Mouse (Mus musculus): Measurements from ENCODE around the gene Brpf3. TPM values are rescaled to one million over a fixed set of nuclear protein-coding genes. Genes with fewer than 3 reads are reported as not detected.

Gene Brpf3
- total and polyA plus RNA-seq, 2 experiments from 2014 or later, result 4.9 to 21.5 TPM

- no peaks in the 10 kb centered on the region for H3K4me1 ChIP-seq (ENCODE audit: insufficient read depth, low read length)
- H3K36me3 ChIP-seq (ENCODE audit: insufficient read depth, low read length), result peaks cover 5% of the 10 kb centered on the region; the same call in 1 of the 2 replicates
- no peak for ATAC-seq (ENCODE audit: low FRiP score)
- DNase-seq (ENCODE audit: low spot score), result no peak
- H3K4me3 ChIP-seq (ENCODE audit: low read depth, low read length), result no peak overlapping the region
- 88% methylated on average over 5 of the region's 5 CpGs for WGBS
- H3K27me3 ChIP-seq (ENCODE audit: insufficient read depth, low read length), result no peaks in the 10 kb centered on the region
- H3K9me3 ChIP-seq (ENCODE audit: low read length), result no peaks in the 10 kb centered on the region
- no peak for TF ChIP-seq CTCF (IDR thresholded peaks at IDR 0.05)
- H3K9ac ChIP-seq (replicated peaks; ENCODE audit: low read length, poor library complexity, severe bottlenecking), result no peak overlapping the region
- no peak overlapping the region for H3K4me2 ChIP-seq (ENCODE audit: low read depth, low read length, poor library complexity, severe bottlenecking)
- no peak overlapping the region for H3K27ac ChIP-seq (ENCODE audit: low read depth, low read length)
These were observed 42.8 kb downstream of the Brpf3 start for GRCm38 (mm10) chr17:28843665-28844064.

GRCm38 (mm10) chr17:28846974-28847617 lies 46.2 kb downstream of the Brpf3 start:
- Histone ChIP-seq H3K4me2 (ENCODE audit: low read depth, low read length, poor library complexity, severe bottlenecking) (no peak overlapping the region), H3K4me1 (ENCODE audit: insufficient read depth, low read length) (no peaks in the 10 kb centered on the region), H3K27me3 (ENCODE audit: insufficient read depth, low read length) (no peaks in the 10 kb centered on the region), H3K36me3 (ENCODE audit: insufficient read depth, low read length) (no peaks in the 10 kb centered on the region), H3K4me3 (ENCODE audit: low read depth, low read length) (no peak overlapping the region), H3K27ac (ENCODE audit: low read depth, low read length) (no peak overlapping the region), H3K9ac (replicated peaks; ENCODE audit: low read length, poor library complexity, severe bottlenecking) (no peak overlapping the region), H3K9me3 (ENCODE audit: low read length) (no peaks in the 10 kb centered on the region)
- WGBS, result 70% methylated on average over 10 of the region's 11 CpGs
- ATAC-seq (ENCODE audit: low FRiP score) (no peak), DNase-seq (ENCODE audit: low spot score) (no peak)
- no peak for TF ChIP-seq CTCF (IDR thresholded peaks at IDR 0.05)

GRCm38 (mm10) chr17:28850511-28850910 lies 49.6 kb downstream of the Brpf3 start:
- WGBS, result 94% methylated on average over 5 of the region's 5 CpGs
- H3K9me3 ChIP-seq (ENCODE audit: low read length), result no peaks in the 10 kb centered on the region
- H3K36me3 ChIP-seq (ENCODE audit: insufficient read depth, low read length), result no peaks in the 10 kb centered on the region
- no peaks in the 10 kb centered on the region for H3K27me3 ChIP-seq (ENCODE audit: insufficient read depth, low read length)
- no peak overlapping the region for H3K9ac ChIP-seq (replicated peaks; ENCODE audit: low read length, poor library complexity, severe bottlenecking)
- no peak for TF ChIP-seq CTCF (IDR thresholded peaks at IDR 0.05)
- H3K4me3 ChIP-seq (ENCODE audit: low read depth, low read length), result no peak overlapping the region
- no peak for ATAC-seq (ENCODE audit: low FRiP score)
- no peak for DNase-seq (ENCODE audit: low spot score)
- H3K4me1 ChIP-seq (ENCODE audit: insufficient read depth, low read length), result no peaks in the 10 kb centered on the region
- H3K4me2 ChIP-seq (ENCODE audit: low read depth, low read length, poor library complexity, severe bottlenecking), result no peak overlapping the region
- no peak overlapping the region for H3K27ac ChIP-seq (ENCODE audit: low read depth, low read length)

GRCm38 (mm10) chr17:28854377-28854776 lies 53.5 kb downstream of the Brpf3 start:
- no peaks in the 10 kb centered on the region for H3K27me3 ChIP-seq (ENCODE audit: insufficient read depth, low read length)
- WGBS, result 85% methylated on average over 7 of the region's 7 CpGs
- ATAC-seq (ENCODE audit: low FRiP score) (no peak), DNase-seq (ENCODE audit: low spot score) (no peak)
- H3K4me3 ChIP-seq (ENCODE audit: low read depth, low read length), result no peak overlapping the region
- H3K36me3 ChIP-seq (ENCODE audit: insufficient read depth, low read length), result no peaks in the 10 kb centered on the region
- H3K9me3 ChIP-seq (ENCODE audit: low read length), result 0 out of 2 replicates have a peak, but pooled peaks cover 2% of the 10 kb centered on the region
- no peak overlapping the region for H3K9ac ChIP-seq (replicated peaks; ENCODE audit: low read length, poor library complexity, severe bottlenecking)
- no peak for TF ChIP-seq CTCF (IDR thresholded peaks at IDR 0.05)
- no peak overlapping the region for H3K4me2 ChIP-seq (ENCODE audit: low read depth, low read length, poor library complexity, severe bottlenecking)
- H3K4me1 ChIP-seq (ENCODE audit: insufficient read depth, low read length), result no peaks in the 10 kb centered on the region
- no peak overlapping the region for H3K27ac ChIP-seq (ENCODE audit: low read depth, low read length)

- TF ChIP-seq CTCF (IDR thresholded peaks at IDR 0.05), result peak; percentile 43
- no peak for DNase-seq (ENCODE audit: low spot score)
- no peaks in the 10 kb centered on the region for H3K27me3 ChIP-seq (ENCODE audit: insufficient read depth, low read length)
- ATAC-seq (ENCODE audit: low FRiP score), result no peak
- no peaks in the 10 kb centered on the region for H3K36me3 ChIP-seq (ENCODE audit: insufficient read depth, low read length)
- WGBS, result 84% methylated on average over 9 of the region's 9 CpGs
- H3K4me1 ChIP-seq (ENCODE audit: insufficient read depth, low read length), result no peaks in the 10 kb centered on the region
- no peak overlapping the region for H3K4me2 ChIP-seq (ENCODE audit: low read depth, low read length, poor library complexity, severe bottlenecking)
- no peak overlapping the region for H3K9ac ChIP-seq (replicated peaks; ENCODE audit: low read length, poor library complexity, severe bottlenecking)
- H3K9me3 ChIP-seq (ENCODE audit: low read length), result 0 out of 2 replicates have a peak, but pooled peaks cover 2% of the 10 kb centered on the region
- no peak overlapping the region for H3K27ac ChIP-seq (ENCODE audit: low read depth, low read length)
- H3K4me3 ChIP-seq (ENCODE audit: low read depth, low read length), result no peak overlapping the region
These were observed 54.4 kb downstream of the Brpf3 start for GRCm38 (mm10) chr17:28855166-28855885.

- ATAC-seq (ENCODE audit: low FRiP score), result no peak
- WGBS, result 59% methylated on average over 3 of the region's 3 CpGs
- H3K36me3 ChIP-seq (ENCODE audit: insufficient read depth, low read length), result no peaks in the 10 kb centered on the region
- TF ChIP-seq CTCF (IDR thresholded peaks at IDR 0.05), result no peak
- no peaks in the 10 kb centered on the region for H3K4me1 ChIP-seq (ENCODE audit: insufficient read depth, low read length)
- no peak for DNase-seq (ENCODE audit: low spot score)
- H3K27me3 ChIP-seq (ENCODE audit: insufficient read depth, low read length), result no peaks in the 10 kb centered on the region
- H3K27ac ChIP-seq (ENCODE audit: low read depth, low read length), result no peak overlapping the region
- H3K9ac ChIP-seq (replicated peaks; ENCODE audit: low read length, poor library complexity, severe bottlenecking), result no peak overlapping the region
- no peak overlapping the region for H3K4me3 ChIP-seq (ENCODE audit: low read depth, low read length)
- H3K9me3 ChIP-seq (ENCODE audit: low read length), result 0 out of 2 replicates have a peak, but pooled peaks cover 2% of the 10 kb centered on the region
- H3K4me2 ChIP-seq (ENCODE audit: low read depth, low read length, poor library complexity, severe bottlenecking), result no peak overlapping the region
These were observed 55.1 kb downstream of the Brpf3 start for GRCm38 (mm10) chr17:28856030-28856429.

Measured in midbrain, postnatal 0 days (tissue).